Mouse (Mus musculus): ENCODE data around the gene 1700123O20Rik. TPM values are rescaled to one million over a fixed set of nuclear protein-coding genes. Genes with fewer than 3 reads are reported as not detected.

1700123O20Rik gene
- polyA plus RNA-seq (2012; rRNA removed), result 38.6 and 47.0 TPM in 2 replicates

- H3K4me3 ChIP-seq (ENCODE audit: control insufficient read depth, low read depth, low read length), result peak within 1 kb of the TSS; percentile 94
- peaks cover 2% of the 10 kb centered on the region for H3K36me3 ChIP-seq (ENCODE audit: control insufficient read depth, insufficient read depth, low read length)
- TF ChIP-seq CTCF (IDR thresholded peaks at IDR 0.05; ENCODE audit: control insufficient read depth, insufficient read depth, insufficient replicate concordance, low read depth, low read length) (no peak), POLR2A (IDR thresholded peaks at IDR 0.05; ENCODE audit: control insufficient read depth, low read depth, low read length) (no peak)
- H3K4me1 ChIP-seq (ENCODE audit: control insufficient read depth, insufficient read depth, low read length), result no peaks in the 10 kb centered on the region
- peak within 1 kb of the TSS; percentile 99 for H3K27ac ChIP-seq (ENCODE audit: control insufficient read depth, insufficient read depth, low read depth, low read length)
- no peaks in the 10 kb centered on the region for H3K27me3 ChIP-seq (ENCODE audit: control insufficient read depth, insufficient read depth, low read length)
Measured at GRCm38 (mm10) chr14:54686063-54686521, at the start of gene 1700123O20Rik. Gene 1700123O20Rik, plus strand, starts transcription at chr14:54686216.

- peaks cover 15% of the 10 kb centered on the region for H3K4me1 ChIP-seq (ENCODE audit: control insufficient read depth, insufficient read depth, low read length)
- TF ChIP-seq POLR2A (IDR thresholded peaks at IDR 0.05; ENCODE audit: control insufficient read depth, low read depth, low read length), result no peak
- TF ChIP-seq CTCF (IDR thresholded peaks at IDR 0.05; ENCODE audit: control insufficient read depth, insufficient read depth, insufficient replicate concordance, low read depth, low read length), result peak; percentile 89
- no peaks in the 10 kb centered on the region for H3K36me3 ChIP-seq (ENCODE audit: control insufficient read depth, insufficient read depth, low read length)
- H3K27me3 ChIP-seq (ENCODE audit: control insufficient read depth, insufficient read depth, low read length), result no peaks in the 10 kb centered on the region
- no peak overlapping the region for H3K4me3 ChIP-seq (ENCODE audit: control insufficient read depth, low read depth, low read length)
- no peak overlapping the region for H3K27ac ChIP-seq (ENCODE audit: control insufficient read depth, insufficient read depth, low read depth, low read length)
Measured at GRCm38 (mm10) chr14:54636954-54637353, 49.1 kb upstream of the 1700123O20Rik start.

- Histone ChIP-seq H3K4me3 (ENCODE audit: control insufficient read depth, low read depth, low read length) (no peak overlapping the region), H3K27ac (ENCODE audit: control insufficient read depth, insufficient read depth, low read depth, low read length) (no peak overlapping the region), H3K36me3 (ENCODE audit: control insufficient read depth, insufficient read depth, low read length) (no peaks in the 10 kb centered on the region), H3K4me1 (ENCODE audit: control insufficient read depth, insufficient read depth, low read length) (peaks cover 16% of the 10 kb centered on the region), H3K27me3 (ENCODE audit: control insufficient read depth, insufficient read depth, low read length) (no peaks in the 10 kb centered on the region)
- TF ChIP-seq POLR2A (IDR thresholded peaks at IDR 0.05; ENCODE audit: control insufficient read depth, low read depth, low read length) (no peak), CTCF (IDR thresholded peaks at IDR 0.05; ENCODE audit: control insufficient read depth, insufficient read depth, insufficient replicate concordance, low read depth, low read length) (no peak)
Measured at GRCm38 (mm10) chr14:54638210-54638609, 47.8 kb upstream of the 1700123O20Rik start.

GRCm38 (mm10) chr14:54640121-54640520, 45.9 kb upstream of the 1700123O20Rik start:
- no peaks in the 10 kb centered on the region for H3K27me3 ChIP-seq (ENCODE audit: control insufficient read depth, insufficient read depth, low read length)
- TF ChIP-seq CTCF (IDR thresholded peaks at IDR 0.05; ENCODE audit: control insufficient read depth, insufficient read depth, insufficient replicate concordance, low read depth, low read length) (no peak), POLR2A (IDR thresholded peaks at IDR 0.05; ENCODE audit: control insufficient read depth, low read depth, low read length) (no peak)
- H3K4me3 ChIP-seq (ENCODE audit: control insufficient read depth, low read depth, low read length), result no peak overlapping the region
- no peak overlapping the region for H3K27ac ChIP-seq (ENCODE audit: control insufficient read depth, insufficient read depth, low read depth, low read length)
- no peaks in the 10 kb centered on the region for H3K36me3 ChIP-seq (ENCODE audit: control insufficient read depth, insufficient read depth, low read length)
- peaks cover 16% of the 10 kb centered on the region for H3K4me1 ChIP-seq (ENCODE audit: control insufficient read depth, insufficient read depth, low read length)

- H3K27me3 ChIP-seq (ENCODE audit: control insufficient read depth, insufficient read depth, low read length), result no peaks in the 10 kb centered on the region
- TF ChIP-seq POLR2A (IDR thresholded peaks at IDR 0.05; ENCODE audit: control insufficient read depth, low read depth, low read length) (no peak), CTCF (IDR thresholded peaks at IDR 0.05; ENCODE audit: control insufficient read depth, insufficient read depth, insufficient replicate concordance, low read depth, low read length) (no peak)
- 0 out of 2 replicates have a peak within 1 kb of the TSS, but pooled peaks have one; percentile 12 for H3K27ac ChIP-seq (ENCODE audit: control insufficient read depth, insufficient read depth, low read depth, low read length)
- H3K4me3 ChIP-seq (ENCODE audit: control insufficient read depth, low read depth, low read length), result peak within 1 kb of the TSS; percentile 68
- H3K4me1 ChIP-seq (ENCODE audit: control insufficient read depth, insufficient read depth, low read length), result peaks cover 16% of the 10 kb centered on the region
- H3K36me3 ChIP-seq (ENCODE audit: control insufficient read depth, insufficient read depth, low read length), result no peaks in the 10 kb centered on the region; the same call in 1 of the 2 replicates
Measured at GRCm38 (mm10) chr14:54640946-54641304, 45.1 kb upstream of the 1700123O20Rik start, which contains the start of gene Gm17606. Gene Gm17606, plus strand, starts transcription at chr14:54640952.

- H3K4me1 ChIP-seq (ENCODE audit: control insufficient read depth, insufficient read depth, low read length), result peaks cover 16% of the 10 kb centered on the region
- 0 out of 2 replicates have a peak within 1 kb of the TSS, but pooled peaks have one; percentile 12 for H3K27ac ChIP-seq (ENCODE audit: control insufficient read depth, insufficient read depth, low read depth, low read length)
- no peaks in the 10 kb centered on the region; the same call in 1 of the 2 replicates for H3K36me3 ChIP-seq (ENCODE audit: control insufficient read depth, insufficient read depth, low read length)
- TF ChIP-seq POLR2A (IDR thresholded peaks at IDR 0.05; ENCODE audit: control insufficient read depth, low read depth, low read length), result no peak
- TF ChIP-seq CTCF (IDR thresholded peaks at IDR 0.05; ENCODE audit: control insufficient read depth, insufficient read depth, insufficient replicate concordance, low read depth, low read length), result peak; percentile 75
- no peaks in the 10 kb centered on the region for H3K27me3 ChIP-seq (ENCODE audit: control insufficient read depth, insufficient read depth, low read length)
- H3K4me3 ChIP-seq (ENCODE audit: control insufficient read depth, low read depth, low read length), result peak within 1 kb of the TSS; percentile 68
Measured at GRCm38 (mm10) chr14:54641305-54641969, 44.6 kb upstream of the 1700123O20Rik start, which contains the start of gene Cdh24. Gene Cdh24, minus strand, starts transcription at chr14:54641364.

GRCm38 (mm10) chr14:54642224-54642944, 43.6 kb upstream of the 1700123O20Rik start:
- H3K36me3 ChIP-seq (ENCODE audit: control insufficient read depth, insufficient read depth, low read length), result no peaks in the 10 kb centered on the region; the same call in 1 of the 2 replicates
- no peak overlapping the region for H3K27ac ChIP-seq (ENCODE audit: control insufficient read depth, insufficient read depth, low read depth, low read length)
- no peaks in the 10 kb centered on the region for H3K27me3 ChIP-seq (ENCODE audit: control insufficient read depth, insufficient read depth, low read length)
- peaks cover 16% of the 10 kb centered on the region for H3K4me1 ChIP-seq (ENCODE audit: control insufficient read depth, insufficient read depth, low read length)
- no peak overlapping the region for H3K4me3 ChIP-seq (ENCODE audit: control insufficient read depth, low read depth, low read length)
- TF ChIP-seq CTCF (IDR thresholded peaks at IDR 0.05; ENCODE audit: control insufficient read depth, insufficient read depth, insufficient replicate concordance, low read depth, low read length) (no peak), POLR2A (IDR thresholded peaks at IDR 0.05; ENCODE audit: control insufficient read depth, low read depth, low read length) (no peak)
